Mouse (Mus musculus) brain, embryonic 18.5 days (tissue): ENCODE measurements at regions not wholly inside any gene's neighbourhood (a gene's known extent, or its start where the extent isn't known, plus 50 kb on each side); places are given as distances from the start of the nearest gene placed in this dataset.
A peak's percentile ranks its signal among the peaks of the same experiment; 100 is the strongest.

Experiments
- DNase-seq: peaks from one replicate; pipeline ENCODE4 v3.0.0-alpha.2; 2012; ENCODE audit warnings: low read depth, low spot score

- DNase-seq: peak; percentile 45
Observed at GRCm38 (mm10) chr3:148559752-148560460, 430.4 kb downstream of the Adgrl2 start.

GRCm38 (mm10) chr3:148558592-148559157, 431.7 kb downstream of the Adgrl2 start:
- no peak for DNase-seq

GRCm38 (mm10) chr3:148555324-148555723, 435.0 kb downstream of the Adgrl2 start:
- no peak for DNase-seq

- no peak for DNase-seq
Observed at GRCm38 (mm10) chr3:148550716-148551115, 439.6 kb downstream of the Adgrl2 start.

- DNase-seq: no peak
Observed at GRCm38 (mm10) chr3:148544929-148545328, 445.4 kb downstream of the Adgrl2 start.

- no peak for DNase-seq
Observed at GRCm38 (mm10) chr3:148542217-148542616, 448.1 kb downstream of the Adgrl2 start.

- DNase-seq: no peak
Observed at GRCm38 (mm10) chr3:148537669-148538271, 452.6 kb downstream of the Adgrl2 start.

- DNase-seq: no peak
Observed at GRCm38 (mm10) chr3:148529893-148530292, 460.5 kb downstream of the Adgrl2 start.

GRCm38 (mm10) chr3:148510381-148510780, 480.0 kb downstream of the Adgrl2 start:
- no peak for DNase-seq

GRCm38 (mm10) chr3:148504928-148505327, 485.4 kb downstream of the Adgrl2 start:
- no peak for DNase-seq

GRCm38 (mm10) chr3:148503432-148503831, 486.9 kb downstream of the Adgrl2 start:
- DNase-seq: no peak

- DNase-seq: no peak
Observed at GRCm38 (mm10) chr3:148501801-148502200, 488.6 kb downstream of the Adgrl2 start.

GRCm38 (mm10) chr3:148496672-148497071, 493.7 kb downstream of the Adgrl2 start:
- DNase-seq: no peak

GRCm38 (mm10) chr3:148491287-148491686, 499.1 kb downstream of the Adgrl2 start:
- no peak for DNase-seq

GRCm38 (mm10) chr3:148489201-148489600, 501.2 kb downstream of the Adgrl2 start:
- DNase-seq: no peak

GRCm38 (mm10) chr3:148487949-148488348, 502.4 kb downstream of the Adgrl2 start:
- no peak for DNase-seq

- DNase-seq: no peak
Observed at GRCm38 (mm10) chr3:148475862-148476261, 514.5 kb downstream of the Adgrl2 start.

- DNase-seq: no peak
Observed at GRCm38 (mm10) chr3:148472943-148473444, 517.4 kb downstream of the Adgrl2 start.

- DNase-seq: no peak
Observed at GRCm38 (mm10) chr3:148465456-148465855, 524.9 kb downstream of the Adgrl2 start.

GRCm38 (mm10) chr3:148462791-148463190, 527.6 kb downstream of the Adgrl2 start:
- no peak for DNase-seq

GRCm38 (mm10) chr3:148448888-148449287, 541.5 kb downstream of the Adgrl2 start:
- DNase-seq: no peak

- DNase-seq: no peak
Observed at GRCm38 (mm10) chr3:148448465-148448864, 541.9 kb downstream of the Adgrl2 start.

- no peak for DNase-seq
Observed at GRCm38 (mm10) chr3:148446845-148447244, 543.5 kb downstream of the Adgrl2 start.
